Mouse (Mus musculus) G1E (cell line): ENCODE data around the gene Slc25a25. TPM values are rescaled to one million over a fixed set of nuclear protein-coding genes. Genes with fewer than 3 reads are reported as not detected.
A peak's percentile ranks its signal among the peaks of the same experiment; 100 is the strongest.
"Not testable (repeated sequence)": the region's sequence is repeated elsewhere in the genome, so short reads cannot be mapped to it uniquely, and the experiment has no call there.

ENCODE experiments used
- ATAC-seq: 2 replicates; pipeline ENCODE4 v1.8.0; 2016; ENCODE audit warnings: mild to moderate bottlenecking; ENCODE audit not compliant: insufficient number of reproducible peaks, poor library complexity, low FRiP score, severe bottlenecking; ENCODE audit errors: extremely low read depth
- DNase-seq: peaks from one replicate; pipeline ENCODE4 v3.0.0; 2012; ENCODE audit warnings: low spot score
- H3K27me3 ChIP-seq: 2 replicates; pipeline ENCODE4 v1.6.1; 2012; ENCODE audit warnings: mild to moderate bottlenecking, low read length, inconsistent platforms; ENCODE audit not compliant: insufficient read depth
- H3K36me3 ChIP-seq: replicated peaks from 2 replicates; pipeline ENCODE3; 2012; ENCODE audit warnings: mild to moderate bottlenecking, inconsistent platforms
- H3K4me1 ChIP-seq: 2 replicates; pipeline ENCODE4 v1.6.1; 2012; ENCODE audit warnings: low read depth, low read length, inconsistent platforms, mixed read lengths; ENCODE audit not compliant: insufficient read depth
- H3K4me3 ChIP-seq: 2 replicates; pipeline ENCODE4 v1.5.1; 2012; ENCODE audit warnings: low read depth, mild to moderate bottlenecking, inconsistent platforms, low read length, moderate library complexity, mixed read lengths
- H3K9me3 ChIP-seq: replicated peaks from 2 replicates; pipeline ENCODE4 v1.6.1; 2012; ENCODE audit warnings: inconsistent platforms
- CTCF ChIP-seq: IDR thresholded peaks from 2 replicates; pipeline ENCODE4 v1.5.1; 2012; ENCODE audit warnings: low read depth, low read length, inconsistent platforms, mixed read lengths
- GATA1 ChIP-seq: IDR thresholded peaks from 2 replicates; pipeline ENCODE4 v1.6.1; 2012; ENCODE audit warnings: borderline replicate concordance, low read length, inconsistent platforms, mixed read lengths
- GATA2 ChIP-seq: IDR thresholded peaks from 2 replicates; pipeline ENCODE4 v1.6.1; 2012; ENCODE audit warnings: low read depth, low read length, inconsistent platforms, borderline replicate concordance
- POLR2AphosphoS5 ChIP-seq: IDR thresholded peaks from 2 replicates; pipeline ENCODE4 v1.6.1; 2012; ENCODE audit warnings: low read depth, low read length, inconsistent platforms; ENCODE audit not compliant: insufficient replicate concordance
- TAL1 ChIP-seq: conservative IDR thresholded peaks from 2 replicates; pipeline ENCODE4 v1.6.1; 2012; ENCODE audit warnings: low read depth, low read length, inconsistent platforms, mixed read lengths
- polyA plus RNA-seq: library from polyadenylated mRNA; stranded (reverse); fragments of >175 nt; gene quantifications from 2 replicates; pipeline ENCODE4 v1.2.3, GENCODE M21; 2012
- total RNA-seq, 2 experiments: library from RNA; stranded (forward) in 1 of 2; stranded (reverse) in 1 of 2; fragments of 200-1000 nt in 1 of 2; fragments of >200 nt in 1 of 2; fragmentation: Nextera tagmentation in 1 of 2; gene quantifications; 2 replicates each; pipeline ENCODE4 v1.2.3; 2014 to 2017

Gene Slc25a25
- total and polyA plus RNA-seq, 3 experiments, result 6.5 to 25.4 (median 6.8) TPM

GRCm38 (mm10) chr2:32493301-32493701 is 42.1 kb upstream of the Slc25a25 start:
- TF ChIP-seq CTCF, result no peak
- TF ChIP-seq POLR2AphosphoS5, result no peak
- TF ChIP-seq GATA2, result no peak
- no peak for TF ChIP-seq GATA1
- no peak for TF ChIP-seq TAL1
- Histone ChIP-seq H3K27me3 (no peaks in the 10 kb centered on the region), H3K4me3 (peak overlapping the region; percentile 68), H3K4me1 (peaks cover 76% of the 10 kb centered on the region), H3K9me3 (peaks cover 4% of the 10 kb centered on the region), H3K36me3 (peaks cover 17% of the 10 kb centered on the region)
- ATAC-seq, result no peak
- DNase-seq, result peak; percentile 57

GRCm38 (mm10) chr2:32492661-32493060 is 41.4 kb upstream of the Slc25a25 start:
- Histone ChIP-seq H3K4me3 (no peak overlapping the region), H3K9me3 (peaks cover under 1% of the 10 kb centered on the region; the same call in 1 of the 2 replicates), H3K4me1 (peaks cover 76% of the 10 kb centered on the region), H3K27me3 (no peaks in the 10 kb centered on the region), H3K36me3 (peaks cover 18% of the 10 kb centered on the region)
- ATAC-seq, result no peak
- TF ChIP-seq POLR2AphosphoS5 (no peak), TAL1 (no peak), GATA2 (no peak), CTCF (no peak), GATA1 (no peak)
- no peak for DNase-seq

- H3K27me3 ChIP-seq, DNase-seq, H3K4me3 ChIP-seq, H3K9me3 ChIP-seq, ATAC-seq: not testable (repeated sequence)
- Histone ChIP-seq H3K36me3 (peaks cover 31% of the 10 kb centered on the region), H3K4me1 (peaks cover 71% of the 10 kb centered on the region)
These were observed 39.5 kb upstream of the Slc25a25 start for GRCm38 (mm10) chr2:32490730-32491129.

- peaks cover 51% of the 10 kb centered on the region for H3K4me1 ChIP-seq
- TF ChIP-seq POLR2AphosphoS5 (no peak), CTCF (peak; percentile 77), TAL1 (no peak)
- peaks cover 49% of the 10 kb centered on the region for H3K36me3 ChIP-seq
- H3K27me3 ChIP-seq, result no peaks in the 10 kb centered on the region; the same call in 1 of the 2 replicates
- no peak overlapping the region for H3K4me3 ChIP-seq
- no peak for ATAC-seq
- H3K9me3 ChIP-seq, result no peaks in the 10 kb centered on the region
- peak; percentile 73 for DNase-seq
These were observed 37.4 kb upstream of the Slc25a25 start for GRCm38 (mm10) chr2:32488679-32489078.

GRCm38 (mm10) chr2:32487124-32487623 is 35.9 kb upstream of the Slc25a25 start:
- Histone ChIP-seq H3K27me3 (peaks cover 3% of the 10 kb centered on the region; the same call in 1 of the 2 replicates), H3K4me1 (peaks cover 35% of the 10 kb centered on the region), H3K36me3 (peaks cover 53% of the 10 kb centered on the region), H3K9me3 (no peaks in the 10 kb centered on the region), H3K4me3 (no peak overlapping the region)
- TF ChIP-seq CTCF, result peak; percentile 85
- TF ChIP-seq GATA1, result no peak
- no peak for ATAC-seq
- DNase-seq, result peak; percentile 38

- H3K27me3 ChIP-seq, result peaks cover 4% of the 10 kb centered on the region; the same call in 1 of the 2 replicates
- H3K4me3 ChIP-seq, result no peak overlapping the region
- ATAC-seq (no peak), DNase-seq (no peak)
- no peaks in the 10 kb centered on the region for H3K9me3 ChIP-seq
- TF ChIP-seq POLR2AphosphoS5 (no peak), TAL1 (no peak), GATA1 (no peak)
- H3K36me3 ChIP-seq, result peaks cover 49% of the 10 kb centered on the region
- peaks cover 28% of the 10 kb centered on the region for H3K4me1 ChIP-seq
These were observed 34.9 kb upstream of the Slc25a25 start for GRCm38 (mm10) chr2:32486155-32486554.

- DNase-seq, result no peak
- ATAC-seq, result no peak
- no peak for TF ChIP-seq GATA2
- no peak for TF ChIP-seq CTCF
- TF ChIP-seq TAL1, result no peak
- TF ChIP-seq GATA1, result no peak
- TF ChIP-seq POLR2AphosphoS5, result no peak
- Histone ChIP-seq H3K36me3 (peaks cover 49% of the 10 kb centered on the region), H3K4me1 (peaks cover 25% of the 10 kb centered on the region), H3K9me3 (no peaks in the 10 kb centered on the region), H3K4me3 (no peak overlapping the region), H3K27me3 (peaks cover 4% of the 10 kb centered on the region; the same call in 1 of the 2 replicates)
These were observed 34.5 kb upstream of the Slc25a25 start for GRCm38 (mm10) chr2:32485751-32486150.
